Mouse (Mus musculus): ENCODE data around the gene Gdf1. TPM values are rescaled to one million over a fixed set of nuclear protein-coding genes. Genes with fewer than 3 reads are reported as not detected.

Gdf1 gene
- polyA plus RNA-seq, 1 experiment from 2014 or later = 4.2 TPM

GRCm38 (mm10) chr8:70352657-70353151, 23.1 kb downstream of the Gdf1 start:
- no peaks in the 10 kb centered on the region for H3K9me3 ChIP-seq (replicated peaks; ENCODE audit: control insufficient read depth, low read length)
- peak overlapping the region; percentile 99 for H3K4me2 ChIP-seq (ENCODE audit: low read length)
- H3K36me3 ChIP-seq (ENCODE audit: control insufficient read depth, insufficient read depth, low read length) = peaks cover 21% of the 10 kb centered on the region
- H3K27me3 ChIP-seq (replicated peaks; ENCODE audit: control insufficient read depth, insufficient read depth, low read length) = no peaks in the 10 kb centered on the region
- ATAC-seq = peak; percentile 60
- H3K4me3 ChIP-seq (ENCODE audit: low read depth, low read length) = peak overlapping the region; percentile 100
- peak overlapping the region; percentile 82 for H3K27ac ChIP-seq (ENCODE audit: low read depth, low read length)
- peak overlapping the region; percentile 97 for H3K9ac ChIP-seq (ENCODE audit: low read length)
- DNase-seq (ENCODE audit: low spot score) = no peak
- peaks cover 25% of the 10 kb centered on the region for H3K4me1 ChIP-seq (ENCODE audit: control insufficient read depth, insufficient read depth, low read length)
- 0% methylated on average over 61 of the region's 64 CpGs for WGBS

- WGBS = under 1% methylated on average over 51 of the region's 69 CpGs
- Histone ChIP-seq H3K4me1 (ENCODE audit: control insufficient read depth, insufficient read depth, low read length) (peaks cover 25% of the 10 kb centered on the region), H3K27ac (ENCODE audit: low read depth, low read length) (peak within 1 kb of the TSS; percentile 82), H3K4me3 (ENCODE audit: low read depth, low read length) (peak within 1 kb of the TSS; percentile 100), H3K9me3 (replicated peaks; ENCODE audit: control insufficient read depth, low read length) (no peaks in the 10 kb centered on the region), H3K27me3 (replicated peaks; ENCODE audit: control insufficient read depth, insufficient read depth, low read length) (no peaks in the 10 kb centered on the region), H3K4me2 (ENCODE audit: low read length) (peak within 1 kb of the TSS; percentile 99), H3K9ac (ENCODE audit: low read length) (peak within 1 kb of the TSS; percentile 97), H3K36me3 (ENCODE audit: control insufficient read depth, insufficient read depth, low read length) (peaks cover 21% of the 10 kb centered on the region)
- ATAC-seq (peak; percentile 91), DNase-seq (ENCODE audit: low spot score) (peak; percentile 99)
Observed at GRCm38 (mm10) chr8:70353194-70353817, 23.7 kb downstream of the Gdf1 start, which contains the start of gene Upf1. Gene Upf1, minus strand, starts transcription at chr8:70353278.

GRCm38 (mm10) chr8:70354004-70354403, 24.4 kb downstream of the Gdf1 start:
- H3K27me3 ChIP-seq (replicated peaks; ENCODE audit: control insufficient read depth, insufficient read depth, low read length) = no peaks in the 10 kb centered on the region
- H3K9ac ChIP-seq (ENCODE audit: low read length) = peak overlapping the region; percentile 62
- H3K27ac ChIP-seq (ENCODE audit: low read depth, low read length) = peak overlapping the region; percentile 76
- DNase-seq (ENCODE audit: low spot score) = no peak
- peaks cover 25% of the 10 kb centered on the region for H3K4me1 ChIP-seq (ENCODE audit: control insufficient read depth, insufficient read depth, low read length)
- no peak for ATAC-seq
- no peaks in the 10 kb centered on the region for H3K9me3 ChIP-seq (replicated peaks; ENCODE audit: control insufficient read depth, low read length)
- peaks cover 14% of the 10 kb centered on the region for H3K36me3 ChIP-seq (ENCODE audit: control insufficient read depth, insufficient read depth, low read length)
- H3K4me3 ChIP-seq (ENCODE audit: low read depth, low read length) = peak overlapping the region; percentile 100
- H3K4me2 ChIP-seq (ENCODE audit: low read length) = peak overlapping the region; percentile 72
- WGBS = 65% methylated on average over 4 of the region's 4 CpGs

- H3K4me2 ChIP-seq (ENCODE audit: low read length) = no peak overlapping the region
- WGBS = 88% methylated on average over 1 of the region's 1 CpGs
Observed at GRCm38 (mm10) chr8:70356111-70356510, 26.5 kb downstream of the Gdf1 start.

GRCm38 (mm10) chr8:70359411-70359810, 29.8 kb downstream of the Gdf1 start:
- no peak overlapping the region for H3K27ac ChIP-seq (ENCODE audit: low read depth, low read length)
- no peaks in the 10 kb centered on the region for H3K36me3 ChIP-seq (ENCODE audit: control insufficient read depth, insufficient read depth, low read length)
- ATAC-seq (no peak), DNase-seq (ENCODE audit: low spot score) (no peak)
- H3K4me3 ChIP-seq (ENCODE audit: low read depth, low read length) = no peak overlapping the region
- no peak overlapping the region for H3K4me2 ChIP-seq (ENCODE audit: low read length)
- H3K9me3 ChIP-seq (replicated peaks; ENCODE audit: control insufficient read depth, low read length) = no peaks in the 10 kb centered on the region
- H3K9ac ChIP-seq (ENCODE audit: low read length) = no peak overlapping the region
- H3K4me1 ChIP-seq (ENCODE audit: control insufficient read depth, insufficient read depth, low read length) = no peaks in the 10 kb centered on the region
- no peaks in the 10 kb centered on the region for H3K27me3 ChIP-seq (replicated peaks; ENCODE audit: control insufficient read depth, insufficient read depth, low read length)
- 29% methylated on average over 3 of the region's 3 CpGs for WGBS

More at GRCm38 (mm10) chr8:70356111-70356510, 26.5 kb downstream of the Gdf1 start:
- H3K27ac ChIP-seq (ENCODE audit: low read depth, low read length) = no peak overlapping the region
- no peaks in the 10 kb centered on the region for H3K9me3 ChIP-seq (replicated peaks; ENCODE audit: control insufficient read depth, low read length)
- H3K36me3 ChIP-seq (ENCODE audit: control insufficient read depth, insufficient read depth, low read length) = no peaks in the 10 kb centered on the region
- ATAC-seq = no peak
- H3K4me3 ChIP-seq (ENCODE audit: low read depth, low read length) = no peak overlapping the region
- H3K4me1 ChIP-seq (ENCODE audit: control insufficient read depth, insufficient read depth, low read length) = peaks cover 16% of the 10 kb centered on the region
- no peaks in the 10 kb centered on the region for H3K27me3 ChIP-seq (replicated peaks; ENCODE audit: control insufficient read depth, insufficient read depth, low read length)
- no peak for DNase-seq (ENCODE audit: low spot score)
- H3K9ac ChIP-seq (ENCODE audit: low read length) = no peak overlapping the region

DNA sequence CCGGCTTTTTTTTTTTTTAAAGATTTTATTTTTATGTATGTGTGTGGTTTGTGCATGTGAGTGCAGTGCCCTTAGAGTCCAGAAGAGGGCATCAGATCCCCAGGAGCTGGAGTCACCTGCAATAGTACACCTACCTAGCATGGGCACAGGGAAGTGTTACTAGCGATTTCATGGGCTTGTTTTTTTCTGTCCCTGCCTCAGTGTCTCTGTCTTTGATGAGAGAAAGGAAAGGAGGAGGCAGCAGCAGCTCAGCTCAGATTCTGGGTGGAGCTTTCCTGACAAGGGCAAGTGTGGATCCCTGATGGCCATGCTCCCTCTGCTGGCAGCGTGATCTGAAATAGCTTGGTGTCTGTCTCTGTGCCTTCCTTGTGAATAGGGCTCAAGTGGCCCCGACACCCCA, 31.2 kb downstream of the Gdf1 start:
- WGBS = 48% methylated on average over 4 of the region's 4 CpGs
- Histone ChIP-seq H3K4me1 (ENCODE audit: control insufficient read depth, insufficient read depth, low read length) (no peaks in the 10 kb centered on the region), H3K9me3 (replicated peaks; ENCODE audit: control insufficient read depth, low read length) (no peaks in the 10 kb centered on the region), H3K4me2 (ENCODE audit: low read length) (no peak overlapping the region), H3K36me3 (ENCODE audit: control insufficient read depth, insufficient read depth, low read length) (no peaks in the 10 kb centered on the region), H3K27me3 (replicated peaks; ENCODE audit: control insufficient read depth, insufficient read depth, low read length) (no peaks in the 10 kb centered on the region), H3K9ac (ENCODE audit: low read length) (no peak overlapping the region), H3K4me3 (ENCODE audit: low read depth, low read length) (no peak overlapping the region), H3K27ac (ENCODE audit: low read depth, low read length) (no peak overlapping the region)
- DNase-seq (ENCODE audit: low spot score) (no peak), ATAC-seq (no peak)

DNA sequence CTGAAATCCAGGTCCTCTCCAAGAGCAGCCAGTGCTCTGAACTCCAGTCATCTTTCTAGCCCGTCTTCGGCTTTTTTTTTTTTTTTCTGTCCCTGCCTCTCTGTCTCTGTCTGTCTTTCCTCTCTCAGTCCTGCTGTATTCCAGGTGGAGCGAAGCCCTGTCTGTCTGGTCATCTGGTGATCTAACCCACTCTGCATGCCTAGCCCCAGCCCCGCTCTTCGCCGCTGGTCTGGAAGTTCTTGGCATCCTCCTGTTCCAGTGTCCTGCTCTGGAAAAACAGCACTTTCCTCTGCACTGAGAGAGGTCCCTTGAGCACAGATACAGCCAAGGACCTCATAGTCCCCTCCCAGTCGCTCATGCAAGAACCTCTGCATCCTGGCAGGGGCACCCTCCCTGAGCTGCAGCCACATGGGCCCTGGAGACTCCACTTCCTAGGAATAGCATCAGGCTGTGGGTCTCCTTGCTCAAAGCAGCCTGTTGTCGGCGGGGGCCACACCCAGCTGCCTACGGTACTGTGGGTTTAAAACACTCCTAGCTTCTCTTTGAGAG, 31.9 kb downstream of the Gdf1 start:
- no peak overlapping the region; the same call in 1 of the 2 replicates for H3K27ac ChIP-seq (ENCODE audit: low read depth, low read length)
- no peaks in the 10 kb centered on the region for H3K4me1 ChIP-seq (ENCODE audit: control insufficient read depth, insufficient read depth, low read length)
- no peak overlapping the region for H3K4me3 ChIP-seq (ENCODE audit: low read depth, low read length)
- no peaks in the 10 kb centered on the region for H3K9me3 ChIP-seq (replicated peaks; ENCODE audit: control insufficient read depth, low read length)
- 76% methylated on average over 10 of the region's 10 CpGs for WGBS
- ATAC-seq = no peak
- no peak overlapping the region for H3K9ac ChIP-seq (ENCODE audit: low read length)
- H3K27me3 ChIP-seq (replicated peaks; ENCODE audit: control insufficient read depth, insufficient read depth, low read length) = no peaks in the 10 kb centered on the region
- DNase-seq (ENCODE audit: low spot score) = no peak
- H3K36me3 ChIP-seq (ENCODE audit: control insufficient read depth, insufficient read depth, low read length) = no peaks in the 10 kb centered on the region
- H3K4me2 ChIP-seq (ENCODE audit: low read length) = no peak overlapping the region

- Histone ChIP-seq H3K36me3 (ENCODE audit: control insufficient read depth, insufficient read depth, low read length) (no peaks in the 10 kb centered on the region), H3K4me2 (ENCODE audit: low read length) (no peak overlapping the region), H3K4me1 (ENCODE audit: control insufficient read depth, insufficient read depth, low read length) (no peaks in the 10 kb centered on the region), H3K9ac (ENCODE audit: low read length) (no peak overlapping the region), H3K9me3 (replicated peaks; ENCODE audit: control insufficient read depth, low read length) (no peaks in the 10 kb centered on the region), H3K27ac (ENCODE audit: low read depth, low read length) (no peak overlapping the region), H3K4me3 (ENCODE audit: low read depth, low read length) (no peak overlapping the region), H3K27me3 (replicated peaks; ENCODE audit: control insufficient read depth, insufficient read depth, low read length) (0 out of 2 replicates have a peak, but pooled peaks cover 2% of the 10 kb centered on the region)
- DNase-seq (ENCODE audit: low spot score) (no peak), ATAC-seq (no peak)
- WGBS = 35% methylated on average over 5 of the region's 5 CpGs
Observed at GRCm38 (mm10) chr8:70364066-70364465, 34.4 kb downstream of the Gdf1 start.

DNA sequence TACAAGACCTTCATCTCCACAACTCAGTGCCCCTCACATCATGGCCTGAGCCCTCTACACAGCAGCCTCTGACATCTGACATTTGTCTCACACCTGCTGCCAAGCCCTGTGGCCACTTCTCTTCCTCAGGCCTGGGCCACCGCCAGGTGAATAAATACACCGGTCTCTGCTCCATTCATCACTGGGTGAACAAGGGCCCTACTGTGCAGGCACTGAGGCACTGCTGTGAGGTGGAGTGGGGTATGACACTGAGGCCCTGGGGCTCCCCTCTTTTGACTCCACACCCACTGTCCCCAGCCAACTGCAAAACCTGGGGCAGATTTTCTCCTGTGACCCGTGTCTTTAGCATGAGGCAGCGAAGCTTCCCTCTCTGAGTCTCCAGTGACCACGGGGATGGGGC, 37.0 kb downstream of the Gdf1 start:
- Histone ChIP-seq H3K27me3 (replicated peaks; ENCODE audit: control insufficient read depth, insufficient read depth, low read length) (peaks cover 5% of the 10 kb centered on the region; the same call in 1 of the 2 replicates), H3K9me3 (replicated peaks; ENCODE audit: control insufficient read depth, low read length) (no peaks in the 10 kb centered on the region), H3K27ac (ENCODE audit: low read depth, low read length) (no peak overlapping the region), H3K36me3 (ENCODE audit: control insufficient read depth, insufficient read depth, low read length) (no peaks in the 10 kb centered on the region), H3K4me2 (ENCODE audit: low read length) (no peak overlapping the region), H3K4me1 (ENCODE audit: control insufficient read depth, insufficient read depth, low read length) (no peaks in the 10 kb centered on the region), H3K9ac (ENCODE audit: low read length) (no peak overlapping the region), H3K4me3 (ENCODE audit: low read depth, low read length) (no peak overlapping the region)
- ATAC-seq (no peak), DNase-seq (ENCODE audit: low spot score) (no peak)
- 71% methylated on average over 5 of the region's 5 CpGs for WGBS

Data from forebrain, embryonic 14.5 days (tissue).